Comparison of ENCODE assay signal across 20 mouse cellular contexts in the genomic region with DNA sequence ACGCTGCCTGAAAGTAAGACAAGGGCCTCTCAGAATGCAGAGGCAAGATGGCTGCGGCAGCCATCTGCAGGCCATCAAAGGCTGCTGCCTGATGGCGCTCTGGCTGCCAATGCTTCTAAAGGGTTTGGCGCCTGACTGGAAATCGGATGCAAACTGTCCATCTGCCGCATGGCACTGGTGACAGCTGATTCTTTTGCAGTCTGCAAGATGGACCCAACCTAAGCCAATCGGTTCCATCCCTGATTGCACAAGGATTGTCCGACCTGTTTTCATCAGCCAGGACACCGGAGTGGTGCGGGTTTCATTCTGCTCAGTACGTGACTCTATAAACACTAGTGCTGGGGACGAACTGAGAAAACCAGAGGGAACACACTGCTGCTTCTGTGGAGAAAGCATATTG.
DNase-seq lines count a peak whose midpoint lies in the region; ATAC-seq and TF ChIP-seq lines count a peak whose summit lies in the region.
"Had no signal": no experiment of that assay in that cellular context is flagged by ENCODE, and none has a peak within 500 bp of the region (broad histone marks: within the 10 kb centered on the region; RNA-seq: fewer than 3 reads in every experiment).

No protein-coding gene starts in this region.

- peak; percentile 6 to 23 for DNase-seq in cerebellum, postnatal 36 days
- DNase-seq in layer of hippocampus, postnatal 10 days (ENCODE audit: low spot score in 2 of 2): peak; percentile 34 to 44
- no peak for DNase-seq in layer of hippocampus, adult 9-11 months
- DNase-seq in brain, adult 2 months (ENCODE audit: low read depth, low spot score): peak; percentile 17
- peak; percentile 50 for DNase-seq in brain, embryonic 14.5 days (ENCODE audit: low read depth)
- DNase-seq in spleen, postnatal 10 days (ENCODE audit: low spot score in 2 of 2): no peak
- DNase-seq: adrenal gland, postnatal 25 days; B cell, adult 2 months; gastrocnemius, postnatal 25 days; heart, adult 18-20 months; heart, postnatal 36 days; kidney, adult 9 months; kidney, postnatal 14 days; retina, postnatal 1 day; right cerebral cortex, postnatal 14 days; thymus, adult 18-20 months; thymus, postnatal 25 days had no signal

- no peak for TF ChIP-seq CTCF in brain, embryonic 14.5 days (IDR thresholded peaks at IDR 0.05; ENCODE audit: borderline replicate concordance, extremely low read depth, insufficient read depth, insufficient read length)

- TF ChIP-seq POLR2A in brain, embryonic 14.5 days (IDR thresholded peaks at IDR 0.05; ENCODE audit: borderline replicate concordance, extremely low read depth, insufficient read depth, insufficient read length, poor library complexity, severe bottlenecking): no peak

- no peak; the same call in 1 of the 2 replicates for ATAC-seq in cerebellum, adult (ENCODE audit: insufficient number of reproducible peaks, low FRiP score, low TSS enrichment)
- ATAC-seq: intestine, postnatal 0 days; midbrain, embryonic 15.5 days had no signal

Comparison
In these comparisons a context has a peak if more than half of its experiments do, and no peak if none do; other contexts are left out.
1. DNase-seq: peak in cerebellum, postnatal 36 days (2 of 2), layer of hippocampus, postnatal 10 days (2 of 2), brain, adult 2 months (single experiment) and brain, embryonic 14.5 days (single experiment); none in layer of hippocampus, adult 9-11 months (single experiment) and spleen, postnatal 10 days (0 of 2).